Mouse (Mus musculus) G1E (cell line): Measurements from ENCODE around the gene Ap3d1. TPM values are rescaled to one million over a fixed set of nuclear protein-coding genes. Genes with fewer than 3 reads are reported as not detected.

Source experiments
- ATAC-seq: 2 replicates; pipeline ENCODE4 v1.8.0; 2016; ENCODE audit warnings: mild to moderate bottlenecking; ENCODE audit not compliant: insufficient number of reproducible peaks, poor library complexity, low FRiP score, severe bottlenecking; ENCODE audit errors: extremely low read depth
- DNase-seq: peaks from one replicate; pipeline ENCODE4 v3.0.0; 2012; ENCODE audit warnings: low spot score
- H3K27me3 ChIP-seq: 2 replicates; pipeline ENCODE4 v1.6.1; 2012; ENCODE audit warnings: mild to moderate bottlenecking, low read length, inconsistent platforms; ENCODE audit not compliant: insufficient read depth
- H3K36me3 ChIP-seq: replicated peaks from 2 replicates; pipeline ENCODE3; 2012; ENCODE audit warnings: mild to moderate bottlenecking, inconsistent platforms
- H3K4me1 ChIP-seq: 2 replicates; pipeline ENCODE4 v1.6.1; 2012; ENCODE audit warnings: low read depth, low read length, inconsistent platforms, mixed read lengths; ENCODE audit not compliant: insufficient read depth
- H3K4me3 ChIP-seq: 2 replicates; pipeline ENCODE4 v1.5.1; 2012; ENCODE audit warnings: low read depth, mild to moderate bottlenecking, inconsistent platforms, low read length, moderate library complexity, mixed read lengths
- H3K9me3 ChIP-seq: replicated peaks from 2 replicates; pipeline ENCODE4 v1.6.1; 2012; ENCODE audit warnings: inconsistent platforms
- CTCF ChIP-seq: IDR thresholded peaks from 2 replicates; pipeline ENCODE4 v1.5.1; 2012; ENCODE audit warnings: low read depth, low read length, inconsistent platforms, mixed read lengths
- GATA1 ChIP-seq: IDR thresholded peaks from 2 replicates; pipeline ENCODE4 v1.6.1; 2012; ENCODE audit warnings: borderline replicate concordance, low read length, inconsistent platforms, mixed read lengths
- GATA2 ChIP-seq: IDR thresholded peaks from 2 replicates; pipeline ENCODE4 v1.6.1; 2012; ENCODE audit warnings: low read depth, low read length, inconsistent platforms, borderline replicate concordance
- POLR2AphosphoS5 ChIP-seq: IDR thresholded peaks from 2 replicates; pipeline ENCODE4 v1.6.1; 2012; ENCODE audit warnings: low read depth, low read length, inconsistent platforms; ENCODE audit not compliant: insufficient replicate concordance
- TAL1 ChIP-seq: conservative IDR thresholded peaks from 2 replicates; pipeline ENCODE4 v1.6.1; 2012; ENCODE audit warnings: low read depth, low read length, inconsistent platforms, mixed read lengths
- polyA plus RNA-seq: library from polyadenylated mRNA; stranded (reverse); fragments of >175 nt; gene quantifications from 2 replicates; pipeline ENCODE4 v1.2.3, GENCODE M21; 2012
- total RNA-seq, 2 experiments: library from RNA; stranded (forward) in 1 of 2; stranded (reverse) in 1 of 2; fragments of 200-1000 nt in 1 of 2; fragments of >200 nt in 1 of 2; fragmentation: Nextera tagmentation in 1 of 2; gene quantifications; 2 replicates each; pipeline ENCODE4 v1.2.3; 2014 to 2017

Ap3d1 gene
- total and polyA plus RNA-seq, 3 experiments = 39.4 to 133 (median 72.3) TPM

DNA sequence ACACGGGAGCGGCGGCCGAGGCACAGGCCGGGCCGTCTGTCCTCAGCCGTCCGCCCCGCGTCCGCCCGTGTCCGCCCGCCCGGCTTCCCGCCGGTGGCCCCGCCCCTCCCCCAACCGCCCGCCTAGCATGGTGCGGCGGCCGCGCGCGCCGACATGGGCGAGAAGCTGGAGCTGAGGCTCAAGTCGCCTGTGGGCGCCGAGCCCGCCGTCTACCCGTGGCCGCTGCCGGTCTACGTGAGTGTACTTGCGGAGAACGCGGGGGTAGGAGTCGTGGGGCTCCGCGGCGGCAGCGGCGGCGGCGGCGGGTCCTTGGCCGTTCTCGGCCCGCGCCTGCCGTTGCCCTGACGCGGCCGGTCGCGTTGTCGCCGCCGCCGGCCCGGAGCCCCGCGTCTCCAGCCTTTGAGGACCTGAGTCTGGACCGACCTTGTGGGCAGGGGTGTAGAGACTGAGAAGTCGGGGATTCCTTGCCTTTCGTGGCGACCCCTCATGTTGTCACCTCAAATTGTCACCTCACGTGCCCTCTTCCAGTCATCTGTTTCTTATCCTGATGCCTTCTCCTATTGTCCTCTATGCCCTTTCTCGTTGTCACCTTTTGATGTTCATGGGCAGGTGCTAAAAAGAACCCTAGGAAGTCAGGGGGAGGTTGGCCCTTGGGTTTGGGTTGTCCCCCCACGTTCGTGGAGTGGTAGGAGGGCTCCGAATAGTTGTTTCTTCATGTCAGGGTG, 13.4 kb upstream of the Ap3d1 start:
- Histone ChIP-seq H3K9me3 (no peaks in the 10 kb centered on the region), H3K4me3 (peak overlapping the region; percentile 92), H3K27me3 (no peaks in the 10 kb centered on the region), H3K4me1 (peaks cover 74% of the 10 kb centered on the region), H3K36me3 (peaks cover 43% of the 10 kb centered on the region)
- DNase-seq = no peak
- ATAC-seq = no peak
- no peak for TF ChIP-seq GATA1
- TF ChIP-seq CTCF = no peak
- no peak for TF ChIP-seq TAL1
- TF ChIP-seq POLR2AphosphoS5 = no peak
- TF ChIP-seq GATA2 = no peak

DNA sequence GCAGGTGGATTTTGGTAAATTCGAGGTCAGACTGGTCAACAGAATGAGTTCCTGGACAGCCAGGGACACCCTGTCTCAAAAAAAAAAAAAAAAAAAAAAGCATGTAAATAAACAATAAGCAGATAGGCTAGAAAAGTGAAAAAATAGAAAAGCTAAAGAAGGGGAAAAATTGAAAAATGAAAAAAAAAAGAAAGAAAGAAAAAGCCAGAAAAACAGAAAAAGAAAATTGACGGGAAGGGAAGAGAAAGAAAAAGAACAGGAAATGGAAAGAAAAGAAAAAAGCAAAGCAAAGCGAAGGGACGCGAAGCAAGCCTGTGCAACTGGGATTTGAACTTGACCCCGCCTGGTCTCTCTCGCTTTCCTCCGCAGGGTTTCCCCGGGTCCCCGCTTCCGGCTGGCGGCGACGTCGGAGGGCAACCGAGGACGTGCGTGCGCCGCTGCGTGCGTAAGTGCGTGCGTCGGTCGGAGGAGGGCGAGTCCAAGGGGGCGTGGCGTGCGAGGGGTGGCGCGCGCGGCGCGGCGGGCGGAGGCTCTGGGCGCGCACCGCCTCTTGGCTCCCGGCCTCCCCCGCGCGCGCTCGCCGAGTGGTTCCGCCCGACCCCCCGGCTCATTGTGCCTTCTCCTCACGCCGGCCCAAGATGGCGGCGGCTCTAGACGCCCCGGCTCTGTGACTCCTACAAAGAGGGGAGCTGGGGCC, 12.7 kb upstream of the Ap3d1 start, which contains the start of gene Dot1l:
TSS of gene Dot1l (plus strand) at position 613 of the 697 bp plus-strand sequence.
- TF ChIP-seq TAL1 (no peak), GATA2 (no peak), POLR2AphosphoS5 (no peak), CTCF (no peak), GATA1 (no peak)
- DNase-seq = peak; percentile 92
- no peaks in the 10 kb centered on the region for H3K27me3 ChIP-seq
- peak; percentile 55; the same call in 1 of the 2 replicates for ATAC-seq
- no peaks in the 10 kb centered on the region for H3K9me3 ChIP-seq
- H3K4me3 ChIP-seq = peak within 1 kb of the TSS; percentile 92
- peaks cover 37% of the 10 kb centered on the region for H3K36me3 ChIP-seq
- peaks cover 68% of the 10 kb centered on the region for H3K4me1 ChIP-seq

DNA sequence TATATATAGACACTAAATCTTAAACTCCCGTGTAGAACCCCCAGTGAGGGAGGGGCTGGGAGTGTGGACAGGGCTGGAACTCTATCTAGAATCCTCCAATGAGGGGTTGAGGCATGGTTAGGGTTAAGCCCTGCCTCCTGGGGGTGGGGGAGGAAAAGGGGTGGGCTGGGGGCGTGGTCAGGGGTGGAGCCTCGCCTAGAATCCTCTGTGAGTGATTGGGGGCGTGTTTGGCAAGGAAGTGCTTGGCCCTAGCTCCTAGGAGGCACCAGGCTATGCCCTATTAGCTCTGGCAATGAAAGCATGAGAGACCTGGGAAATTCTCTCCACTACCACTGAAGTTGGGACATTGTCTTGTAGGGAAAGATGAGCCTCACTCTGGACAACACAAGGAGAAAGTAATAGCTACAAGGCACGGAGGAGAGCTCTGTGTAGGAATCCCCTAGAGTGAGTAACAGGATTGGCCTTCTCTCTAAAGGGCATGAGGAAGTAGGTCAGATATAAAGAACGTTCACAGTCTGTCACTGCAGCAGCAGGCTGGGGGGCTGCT, 10.1 kb upstream of the Ap3d1 start:
- Histone ChIP-seq H3K27me3 (peaks cover 2% of the 10 kb centered on the region; the same call in 1 of the 2 replicates), H3K4me1 (peaks cover 49% of the 10 kb centered on the region), H3K4me3 (peak overlapping the region; percentile 64; the same call in 1 of the 2 replicates), H3K9me3 (no peaks in the 10 kb centered on the region), H3K36me3 (peaks cover 11% of the 10 kb centered on the region)
- ATAC-seq = peak; percentile 45
- DNase-seq = peak; percentile 76
- no peak for TF ChIP-seq TAL1
- TF ChIP-seq CTCF = no peak
- TF ChIP-seq GATA2 = no peak
- no peak for TF ChIP-seq GATA1

DNA sequence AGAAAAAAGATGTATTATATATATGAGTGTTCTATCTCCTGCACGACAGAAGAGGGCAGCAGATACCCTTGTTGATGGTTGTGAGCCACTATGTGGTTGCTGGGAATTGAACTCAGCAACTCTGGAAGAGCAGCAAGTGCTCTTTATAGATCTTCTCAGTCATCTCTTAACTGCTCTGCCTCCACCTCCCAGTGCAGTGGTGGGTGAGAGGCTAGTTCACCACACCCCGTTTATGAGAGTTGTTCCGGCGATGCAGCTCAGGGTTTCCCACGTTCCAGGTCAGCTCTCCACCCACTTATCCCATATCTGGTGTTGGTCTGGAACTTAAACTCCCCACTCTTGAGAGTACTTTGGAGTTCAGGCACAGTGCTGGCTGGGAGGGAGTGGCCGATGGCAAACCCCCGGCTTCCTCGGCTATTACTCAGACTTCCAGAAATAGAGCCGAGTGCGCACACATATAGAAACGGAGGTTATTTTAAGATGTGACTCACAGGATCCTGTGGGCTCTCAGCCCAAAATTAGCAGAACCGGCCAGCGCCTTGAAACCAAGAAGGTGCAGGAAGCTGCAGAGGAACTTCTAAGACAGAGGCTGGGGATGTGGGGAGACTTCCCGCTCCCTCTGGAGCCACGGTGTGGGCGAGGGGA, 9.2 kb upstream of the Ap3d1 start:
- peak overlapping the region; percentile 64; the same call in 1 of the 2 replicates for H3K4me3 ChIP-seq
- no peak for ATAC-seq

DNA sequence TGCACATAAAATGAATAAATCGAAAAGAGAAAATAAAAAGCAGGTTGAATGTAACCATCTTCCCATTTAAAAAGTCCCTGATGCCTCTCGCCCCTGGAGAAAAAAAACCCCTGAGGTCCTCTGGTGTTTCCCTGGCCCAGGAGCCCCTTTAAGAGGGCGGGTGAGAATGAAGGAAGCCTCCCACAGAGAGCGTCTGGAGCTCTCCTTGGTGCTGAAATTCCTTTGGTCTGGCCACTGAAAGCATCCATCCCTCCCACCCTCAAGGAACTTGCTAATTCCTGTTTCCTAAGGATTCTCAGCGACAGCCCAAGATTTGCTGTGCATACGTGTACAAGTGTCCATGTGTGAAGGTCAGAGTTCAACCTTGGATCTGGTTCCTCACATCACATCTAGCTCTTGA, 6.5 kb upstream of the Ap3d1 start:
- H3K4me1 ChIP-seq = peaks cover 38% of the 10 kb centered on the region
- no peak for DNase-seq
- no peaks in the 10 kb centered on the region for H3K9me3 ChIP-seq
- TF ChIP-seq CTCF (no peak), POLR2AphosphoS5 (no peak), GATA2 (no peak), GATA1 (no peak), TAL1 (no peak)
- no peaks in the 10 kb centered on the region for H3K36me3 ChIP-seq
- peaks cover 8% of the 10 kb centered on the region for H3K27me3 ChIP-seq
- no peak for ATAC-seq
- no peak overlapping the region for H3K4me3 ChIP-seq

More for the DNA sequence above, 9.2 kb upstream of the Ap3d1 start:
- peaks cover 6% of the 10 kb centered on the region for H3K27me3 ChIP-seq
- TF ChIP-seq POLR2AphosphoS5 = no peak
- TF ChIP-seq GATA1 = no peak
- TF ChIP-seq CTCF = no peak
- TF ChIP-seq TAL1 = no peak
- no peak for TF ChIP-seq GATA2
- no peaks in the 10 kb centered on the region for H3K9me3 ChIP-seq
- peaks cover 41% of the 10 kb centered on the region for H3K4me1 ChIP-seq
- DNase-seq = no peak
- peaks cover 2% of the 10 kb centered on the region for H3K36me3 ChIP-seq
